Mouse (Mus musculus): Measurements from ENCODE around the gene E130116L18Rik.
"Not testable (repeated sequence)": the region's sequence is repeated elsewhere in the genome, so short reads cannot be mapped to it uniquely, and the experiment has no call there.

The E130116L18Rik gene

GRCm38 (mm10) chr5:25222752-25223702 is at the start of gene E130116L18Rik:
E130116L18Rik (minus strand) TSS chr5:25223153.
- peak; percentile 91 to 97 for DNase-seq

DNA sequence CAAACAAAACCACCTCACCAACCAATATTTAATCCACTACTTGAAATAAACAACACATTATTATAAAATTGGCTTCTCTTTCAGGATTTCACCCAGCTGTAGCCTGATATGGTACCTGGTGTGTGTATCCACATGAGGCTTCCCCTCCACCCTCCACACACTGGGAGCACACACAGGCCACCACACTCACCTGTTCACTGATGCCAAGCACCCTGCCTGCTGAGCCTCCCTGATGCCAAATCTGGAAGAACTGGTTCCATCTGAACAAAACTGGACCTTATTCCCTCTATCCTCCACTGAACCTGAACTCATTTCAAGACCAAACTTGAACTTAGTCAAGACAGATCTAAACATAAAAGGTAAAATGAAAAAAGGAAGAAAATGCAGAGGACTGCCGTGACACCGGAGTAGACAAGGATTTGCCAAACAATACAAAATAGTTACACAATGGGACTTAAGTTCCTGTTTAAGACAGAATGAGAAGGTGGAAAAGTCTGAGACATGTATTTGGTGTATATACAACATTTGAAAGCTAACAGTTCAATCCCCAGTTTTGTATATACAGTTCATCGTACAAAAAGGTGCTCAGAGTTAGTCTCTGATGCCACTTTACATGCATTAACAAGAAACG is 45.4 kb upstream of the E130116L18Rik start:
- no peak for DNase-seq

DNA sequence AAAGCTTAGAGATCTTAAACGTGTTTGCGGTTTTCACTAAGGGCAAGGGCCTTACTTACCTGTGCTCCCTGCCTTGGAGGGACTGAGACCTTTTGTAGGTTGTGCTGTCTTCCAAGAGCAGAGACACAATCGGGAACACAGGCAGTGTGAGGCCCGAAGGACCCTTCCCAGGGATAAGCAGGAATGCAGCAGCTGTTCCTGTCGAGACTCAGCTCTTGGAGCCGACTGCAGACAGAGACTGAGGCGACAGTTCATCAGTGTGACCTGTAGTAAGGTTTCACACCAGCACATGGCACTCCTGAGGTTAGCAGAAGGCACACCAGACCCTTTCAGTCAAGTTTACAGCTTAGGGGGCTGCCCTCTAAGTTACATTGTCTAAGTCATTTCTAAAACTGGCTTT is 39.3 kb upstream of the E130116L18Rik start:
- no peak for DNase-seq

DNA sequence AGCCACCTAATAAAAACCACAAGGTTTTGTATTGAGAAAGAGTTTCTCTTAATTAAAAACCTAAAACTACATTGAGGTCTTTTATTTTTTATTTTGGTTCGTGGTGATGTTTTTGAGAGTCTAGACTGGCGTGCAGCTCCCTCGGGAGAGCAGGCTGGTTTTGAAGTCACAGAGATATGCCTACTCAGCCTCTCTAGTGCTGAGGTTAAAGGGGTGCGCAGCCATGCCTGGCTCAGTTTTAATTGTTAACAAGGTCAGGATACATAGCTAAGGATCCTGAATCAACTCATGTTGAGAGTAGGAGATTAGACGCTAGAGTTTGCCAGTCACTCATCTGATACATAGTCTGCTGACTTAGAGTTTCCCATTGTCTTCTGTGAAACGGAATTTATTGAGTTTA is 38.5 kb upstream of the E130116L18Rik start:
- DNase-seq = no peak

- DNase-seq = no peak
Measured at GRCm38 (mm10) chr5:25256686-25257085, 33.7 kb upstream of the E130116L18Rik start.

DNA sequence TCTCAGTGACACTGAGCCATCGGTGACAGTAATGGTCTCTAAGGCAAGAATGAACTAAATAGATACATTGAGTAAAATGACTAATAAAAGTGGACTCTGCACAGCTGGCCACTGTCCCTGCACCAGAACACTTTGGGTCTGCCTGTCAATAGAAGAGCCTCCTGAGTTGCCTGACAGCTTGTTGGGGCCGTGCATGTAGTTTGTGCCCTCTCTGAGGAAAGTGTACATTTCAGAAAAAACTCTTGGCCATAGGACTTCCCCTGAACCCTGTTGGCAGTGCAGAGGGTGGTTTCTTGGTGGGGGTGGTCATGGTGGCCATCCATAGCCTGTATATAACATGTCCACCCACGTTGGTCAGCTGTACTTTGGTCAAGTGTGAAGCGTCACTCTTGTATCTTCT is 31.5 kb upstream of the E130116L18Rik start:
- DNase-seq = no peak

DNA sequence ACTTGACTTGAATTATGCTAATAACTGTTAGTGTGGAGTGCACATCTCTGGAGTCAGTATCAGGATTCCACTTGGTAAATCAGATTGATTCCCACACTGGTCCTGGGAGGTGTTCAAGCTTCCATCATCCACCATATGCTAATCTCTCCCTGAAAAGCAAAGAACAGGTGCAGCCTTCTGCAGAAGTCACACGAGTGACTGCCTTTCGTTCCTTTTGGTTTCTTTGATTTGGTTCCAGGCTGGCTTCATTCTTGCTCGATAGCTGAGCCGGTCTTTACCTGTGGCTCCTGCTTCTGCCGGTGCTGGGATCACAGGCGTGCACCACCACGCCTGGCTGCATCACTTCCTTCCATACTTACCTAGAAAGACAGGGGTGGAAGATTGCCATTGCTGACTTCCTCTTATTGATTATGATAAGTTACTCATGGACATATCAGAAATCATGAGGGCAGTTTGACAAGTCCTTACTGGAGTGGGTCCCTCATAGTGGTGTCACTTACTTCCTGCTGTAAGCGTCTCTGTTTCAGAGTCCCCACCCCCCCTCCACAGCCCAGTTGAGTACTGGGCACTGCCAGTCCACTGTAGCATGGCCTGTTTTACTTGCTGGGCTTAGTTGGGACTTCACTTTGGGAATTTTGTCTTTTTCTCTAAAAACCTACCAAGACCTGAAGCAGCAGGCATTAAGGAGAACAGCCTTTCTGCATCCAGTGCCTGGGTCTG is 30.0 kb upstream of the E130116L18Rik start:
- DNase-seq = no peak

- DNase-seq = no peak
Measured at GRCm38 (mm10) chr5:25252423-25252822, 29.5 kb upstream of the E130116L18Rik start.

DNA sequence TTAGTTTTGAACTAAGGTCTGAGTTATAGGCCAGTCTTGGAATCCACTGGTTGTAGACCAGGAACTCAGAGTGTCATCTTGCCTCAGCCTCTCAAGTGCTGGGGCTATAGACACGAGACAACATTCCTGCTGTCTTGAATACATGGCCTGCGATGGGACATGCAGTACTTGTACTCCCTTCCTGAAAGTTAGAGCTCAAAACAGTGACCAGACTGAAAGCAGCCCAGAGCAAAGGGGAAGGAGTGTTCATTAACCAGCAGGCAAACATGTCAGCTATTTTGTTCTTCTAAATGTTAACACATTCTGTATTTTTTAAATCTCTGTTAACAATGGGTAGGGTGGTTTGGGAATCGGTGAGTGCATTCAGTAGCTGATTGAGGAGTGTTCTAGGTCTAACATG is 24.1 kb upstream of the E130116L18Rik start:
- DNase-seq = no peak

DNA sequence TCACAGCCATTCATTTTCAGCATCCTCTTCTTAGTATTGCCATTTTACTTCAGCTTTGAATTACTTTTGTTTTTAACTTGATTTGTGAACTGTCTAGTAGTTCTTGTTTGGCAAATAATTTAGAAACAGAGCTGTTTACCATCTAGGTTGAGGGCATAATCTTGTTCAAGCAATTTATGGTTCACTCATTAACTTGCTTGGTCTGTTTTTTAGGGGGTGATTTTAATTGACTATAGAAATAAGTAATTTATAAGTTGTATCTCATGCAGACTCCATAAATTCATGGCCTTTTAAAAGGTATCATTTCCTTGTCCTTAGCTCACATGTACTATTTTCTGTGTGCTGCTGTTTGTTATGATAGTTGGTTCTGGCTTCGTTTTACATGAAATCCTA is 23.5 kb upstream of the E130116L18Rik start:
- no peak for DNase-seq

DNA sequence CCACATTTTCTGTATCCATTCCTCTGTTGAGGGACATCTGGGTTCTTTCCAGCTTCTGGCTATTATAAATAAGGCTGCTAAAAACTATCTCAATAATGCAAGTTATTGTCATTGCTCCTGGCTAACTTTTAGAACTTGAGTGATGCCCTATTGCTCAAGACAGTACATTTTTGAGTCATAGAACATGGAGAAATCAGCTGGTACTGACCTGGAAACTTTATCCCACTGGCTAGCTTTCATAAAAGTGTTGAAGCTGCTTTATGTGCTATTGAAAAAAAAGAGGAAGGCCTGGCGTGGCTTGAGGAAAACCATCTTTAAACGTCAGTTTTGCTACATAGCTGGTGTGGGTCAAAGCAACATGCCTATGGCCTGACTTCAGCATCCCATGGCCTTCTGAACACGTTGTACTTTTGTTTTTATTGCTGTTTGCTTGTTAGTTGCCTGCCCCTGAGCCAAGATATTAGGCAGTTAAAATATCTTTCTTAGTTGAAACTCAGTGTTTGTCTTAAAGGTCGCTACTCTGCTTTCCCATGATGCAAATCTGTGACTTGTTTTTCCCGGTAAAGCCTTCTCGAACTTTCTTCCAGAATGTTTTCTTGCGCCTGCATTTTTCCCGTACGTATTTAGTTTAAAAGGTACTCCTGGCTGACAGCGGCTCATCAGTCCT is 23.0 kb upstream of the E130116L18Rik start:
- no peak for DNase-seq

DNA sequence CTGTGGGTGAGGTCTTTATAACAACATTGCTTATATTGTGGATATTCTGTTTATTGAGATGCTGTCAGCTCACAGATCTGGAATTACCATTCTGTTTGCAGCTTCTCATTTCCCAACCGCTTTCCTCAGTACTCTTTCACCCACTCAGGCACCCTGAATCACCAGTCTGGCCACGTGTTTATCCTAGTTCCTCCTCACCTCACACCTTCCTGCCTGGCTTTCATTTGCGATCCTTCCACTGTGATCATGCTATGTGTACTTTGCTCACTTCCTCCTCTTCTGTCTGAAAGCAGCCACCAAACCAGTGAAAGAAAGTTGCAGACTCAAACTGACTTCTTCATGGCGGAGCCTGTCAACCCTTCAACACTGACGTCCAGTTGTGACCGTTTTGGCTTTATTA is 20.1 kb upstream of the E130116L18Rik start:
- no peak for DNase-seq

- DNase-seq = not testable (repeated sequence)
Measured at GRCm38 (mm10) chr5:25224377-25224776, 1.4 kb upstream of the E130116L18Rik start.

DNA sequence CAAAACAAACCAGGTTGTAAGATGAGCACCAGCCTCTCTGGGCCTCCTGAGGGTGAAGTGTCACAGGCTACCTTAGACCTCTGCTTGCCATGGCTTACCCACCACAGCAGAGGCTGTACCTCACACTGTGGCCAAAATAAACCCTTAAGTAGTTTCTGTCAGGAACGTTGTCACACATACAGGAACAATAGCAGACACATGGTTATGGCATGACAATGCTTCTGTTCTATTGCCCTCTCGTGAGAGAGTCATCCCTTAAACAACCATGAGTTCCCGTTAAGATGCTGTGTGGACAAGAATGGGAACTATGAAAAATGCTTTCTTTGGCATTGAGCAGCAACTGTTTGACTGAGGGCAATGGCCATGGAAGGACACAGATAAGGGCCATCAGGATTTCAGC is 1.3 kb downstream of the E130116L18Rik start, which contains the start of gene Galnt11:
Gene Galnt11 (plus strand): TSS at position 301 of the 400 bp plus-strand sequence.
- no peak for DNase-seq

- DNase-seq = no peak
Measured at GRCm38 (mm10) chr5:25215006-25215405, 7.9 kb downstream of the E130116L18Rik start.

DNA sequence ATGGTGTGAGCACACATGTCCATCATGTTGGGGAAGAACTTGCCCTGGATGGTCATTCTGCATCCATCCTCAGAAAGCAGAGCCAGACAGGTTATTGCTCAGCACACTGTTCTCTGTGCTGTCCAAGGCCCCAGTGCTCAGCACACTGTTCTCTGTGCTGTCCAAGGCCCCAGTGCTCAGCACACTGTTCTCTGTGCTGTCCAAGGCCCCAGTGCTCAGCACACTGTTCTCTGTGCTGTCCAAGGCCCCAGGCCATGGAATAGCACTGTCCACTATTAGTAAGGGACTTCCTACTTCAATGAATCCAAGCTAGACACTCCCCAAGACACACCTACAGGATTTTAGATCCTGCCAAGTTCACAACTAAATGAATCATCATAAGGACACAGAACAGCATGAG is 9.7 kb downstream of the E130116L18Rik start:
- DNase-seq = not testable (repeated sequence)

- no peak for DNase-seq
Measured at GRCm38 (mm10) chr5:25211872-25212271, 11.1 kb downstream of the E130116L18Rik start.

DNA sequence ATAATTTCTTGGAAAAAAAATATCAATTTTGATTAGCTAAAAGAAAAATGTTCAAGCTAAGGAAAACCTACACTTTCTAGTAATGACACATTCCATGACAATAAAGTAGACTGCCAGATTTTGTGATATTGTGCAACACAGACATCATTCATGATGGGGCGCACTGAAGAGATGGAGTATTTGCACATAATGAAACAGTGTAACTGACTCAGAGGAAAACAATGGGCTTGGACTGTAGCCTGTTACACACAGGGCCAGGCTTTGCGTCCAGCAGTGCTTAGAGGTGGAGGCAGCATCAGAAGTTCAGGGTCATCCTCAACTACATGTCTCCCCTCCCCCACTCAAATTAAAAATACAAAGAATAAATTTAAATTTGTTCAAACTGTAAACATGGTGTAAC is 32.4 kb downstream of the E130116L18Rik start:
- DNase-seq = no peak

DNA sequence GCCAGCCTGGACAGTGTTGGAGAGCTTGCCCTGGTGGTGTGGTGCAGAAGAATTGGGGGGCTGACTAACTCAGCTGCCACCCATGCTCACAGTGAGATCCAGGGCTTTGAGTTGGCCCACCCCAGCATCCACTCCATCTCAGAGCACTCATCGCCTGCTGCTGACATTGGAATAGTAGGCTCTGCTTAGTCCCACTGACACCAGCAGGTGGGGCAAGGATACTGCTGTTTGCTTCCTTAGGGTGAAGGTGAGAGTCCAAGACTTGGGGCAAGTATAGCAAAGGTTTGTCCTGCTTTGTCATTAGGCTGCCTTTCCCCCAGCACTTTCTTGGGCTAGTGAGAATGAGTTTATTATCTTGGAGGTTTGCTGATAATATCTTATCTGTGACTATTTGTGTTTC is 34.2 kb downstream of the E130116L18Rik start:
- DNase-seq = no peak

- DNase-seq = no peak
Measured at GRCm38 (mm10) chr5:25187727-25188126, 35.2 kb downstream of the E130116L18Rik start.

DNA sequence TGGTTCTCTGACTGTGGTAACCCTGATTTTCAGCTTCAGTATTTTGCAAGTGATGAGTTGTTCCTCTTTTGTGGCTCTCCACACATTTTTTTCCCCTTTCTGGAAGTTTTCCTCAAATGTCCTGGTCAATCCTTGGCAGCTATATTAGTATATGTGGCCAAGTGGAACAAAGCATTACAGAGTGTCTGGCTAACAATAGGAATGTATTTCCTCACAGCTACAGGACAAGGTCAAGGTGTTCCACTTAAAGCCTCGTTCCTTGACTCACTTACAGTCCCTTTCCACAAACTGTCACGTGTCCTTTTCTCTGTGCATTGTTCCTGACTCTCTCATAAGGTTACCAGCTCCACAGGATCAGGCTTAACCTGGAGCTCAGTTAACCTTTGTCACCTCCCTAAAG is 38.4 kb downstream of the E130116L18Rik start:
- DNase-seq = no peak

GRCm38 (mm10) chr5:25183595-25183994 is 39.4 kb downstream of the E130116L18Rik start:
- DNase-seq = no peak

- DNase-seq = no peak
Measured at GRCm38 (mm10) chr5:25181004-25181531, 41.9 kb downstream of the E130116L18Rik start, which contains the start of gene Galntl5. Galntl5 (plus strand) TSS chr5:25181460.
